Mouse (Mus musculus) limb, embryonic 12.5 days (tissue): ENCODE measurements around the gene Asb4. TPM values are rescaled to one million over a fixed set of nuclear protein-coding genes. Genes with fewer than 3 reads are reported as not detected.

Source experiments
- ATAC-seq: fragments of 200-750 bp; cut with Nextera tagmentation; 2 replicates; pipeline ENCODE4 v1.8.0; 2017; ENCODE audit warnings: low read depth, moderate TSS enrichment; ENCODE audit not compliant: insufficient number of reproducible peaks, insufficient read depth, low FRiP score, low TSS enrichment
- H3K27ac ChIP-seq: fragments of 300-500 bp; sonication (generic); 2 replicates; pipeline ENCODE4 v1.5.1; 2016; ENCODE audit warnings: mild to moderate bottlenecking, moderate library complexity
- H3K27me3 ChIP-seq: fragments of 300-500 bp; sonication (generic); 2 replicates; pipeline ENCODE4 v1.6.1; 2016; ENCODE audit warnings: mild to moderate bottlenecking, moderate library complexity
- H3K36me3 ChIP-seq: fragments of 300-500 bp; sonication (generic); 2 replicates; pipeline ENCODE4 v1.6.1; 2016; ENCODE audit warnings: mild to moderate bottlenecking, moderate library complexity
- H3K4me1 ChIP-seq: fragments of 300-500 bp; sonication (generic); replicated peaks from 2 replicates; pipeline ENCODE4 v1.6.1; 2016
- H3K4me2 ChIP-seq: fragments of 300-500 bp; sonication (generic); 2 replicates; pipeline ENCODE4 v1.6.1; 2016; ENCODE audit warnings: mild to moderate bottlenecking, moderate library complexity
- H3K4me3 ChIP-seq: fragments of 300-500 bp; sonication (generic); replicated peaks from 2 replicates; pipeline ENCODE4 v1.5.1; 2016; ENCODE audit warnings: mild to moderate bottlenecking
- H3K9ac ChIP-seq: fragments of 300-500 bp; sonication (generic); replicated peaks from 2 replicates; pipeline ENCODE4 v1.6.1; 2016; ENCODE audit warnings: mild to moderate bottlenecking, moderate library complexity
- H3K9me3 ChIP-seq: fragments of 300-500 bp; sonication (generic); 2 replicates; pipeline ENCODE4 v1.6.1; 2016; ENCODE audit warnings: mild to moderate bottlenecking, moderate library complexity
- WGBS: fragments of 180-500 bp; shearing (Covaris S2); methylation state at CpG from one replicate; pipeline ENCODE4 v1.1.7; 2016; 5-methylcytosine and 5-hydroxymethylcytosine counted together
- polyA plus RNA-seq: library from polyadenylated mRNA; unstranded; fragments of >200 nt; fragmentation: Nextera tagmentation; extraction: Ambion mirVana; gene quantifications from 2 replicates; pipeline ENCODE4 v1.2.1, GENCODE M21; 2016

Gene Asb4
- polyA plus RNA-seq, 1 experiment from 2014 or later: 109 TPM

DNA sequence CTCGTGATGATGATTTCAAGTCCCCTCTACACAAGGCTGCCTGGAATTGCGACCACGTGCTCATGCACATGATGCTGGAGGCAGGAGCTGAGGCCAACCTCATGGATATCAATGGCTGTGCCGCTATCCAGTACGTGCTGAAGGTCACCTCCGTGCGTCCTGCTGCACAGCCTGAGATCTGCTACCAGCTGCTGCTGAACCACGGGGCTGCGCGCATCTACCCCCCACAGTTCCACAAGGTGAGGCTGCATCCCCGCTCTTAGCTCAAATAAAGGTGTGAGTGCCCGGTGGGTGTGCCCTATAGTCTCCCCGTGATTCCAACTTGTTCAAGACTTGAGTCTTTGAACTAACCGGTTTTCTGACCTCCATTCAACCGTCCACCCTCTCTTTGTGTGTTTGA, 40.4 kb downstream of the Asb4 start:
- H3K36me3 ChIP-seq: peaks cover 21% of the 10 kb centered on the region; the same call in 1 of the 2 replicates
- 86% methylated on average over 15 of the region's 15 CpGs for WGBS
- H3K27me3 ChIP-seq: no peaks in the 10 kb centered on the region
- ATAC-seq: no peak
- peaks cover 11% of the 10 kb centered on the region for H3K4me1 ChIP-seq
- no peak overlapping the region for H3K4me2 ChIP-seq
- H3K4me3 ChIP-seq: no peak overlapping the region
- no peaks in the 10 kb centered on the region for H3K9me3 ChIP-seq
- H3K27ac ChIP-seq: no peak overlapping the region
- H3K9ac ChIP-seq: no peak overlapping the region

DNA sequence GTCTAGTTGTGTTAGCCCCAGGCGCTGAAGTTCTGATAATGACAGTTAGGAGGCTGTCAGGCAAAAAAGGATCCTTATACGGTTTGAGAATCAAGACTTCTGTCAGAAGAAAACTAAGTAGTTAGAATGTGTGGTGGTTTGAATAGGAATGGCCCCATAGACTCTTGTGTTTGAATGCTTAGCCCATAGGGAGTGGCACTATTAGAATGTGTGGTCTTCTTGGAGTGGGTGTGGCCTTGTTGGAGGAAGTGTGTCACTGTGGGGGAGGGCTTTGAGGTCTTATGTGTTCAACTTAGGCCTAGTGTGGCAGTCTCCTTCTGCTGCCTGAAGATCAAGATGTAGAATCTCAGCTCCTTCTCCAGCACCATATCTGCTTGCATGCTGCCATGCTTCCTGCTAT, 43.8 kb downstream of the Asb4 start:
- H3K4me3 ChIP-seq: no peak overlapping the region
- H3K4me1 ChIP-seq: 0 out of 2 replicates have a peak, but pooled peaks cover 2% of the 10 kb centered on the region
- ATAC-seq: no peak
- no peak overlapping the region for H3K9ac ChIP-seq
- H3K4me2 ChIP-seq: no peak overlapping the region
- WGBS: 91% methylated on average over 2 of the region's 2 CpGs
- peaks cover 30% of the 10 kb centered on the region; the same call in 1 of the 2 replicates for H3K36me3 ChIP-seq
- H3K27me3 ChIP-seq: no peaks in the 10 kb centered on the region
- no peak overlapping the region for H3K27ac ChIP-seq
- H3K9me3 ChIP-seq: no peaks in the 10 kb centered on the region

- 91% methylated on average over 4 of the region's 4 CpGs for WGBS
- Histone ChIP-seq H3K27me3 (no peaks in the 10 kb centered on the region), H3K9me3 (no peaks in the 10 kb centered on the region), H3K4me2 (no peak overlapping the region), H3K27ac (no peak overlapping the region), H3K36me3 (peaks cover 22% of the 10 kb centered on the region; the same call in 1 of the 2 replicates), H3K4me1 (no peaks in the 10 kb centered on the region), H3K9ac (no peak overlapping the region), H3K4me3 (no peak overlapping the region)
- ATAC-seq: no peak
Observed at GRCm38 (mm10) chr6:5429562-5429961, 46.4 kb downstream of the Asb4 start.

DNA sequence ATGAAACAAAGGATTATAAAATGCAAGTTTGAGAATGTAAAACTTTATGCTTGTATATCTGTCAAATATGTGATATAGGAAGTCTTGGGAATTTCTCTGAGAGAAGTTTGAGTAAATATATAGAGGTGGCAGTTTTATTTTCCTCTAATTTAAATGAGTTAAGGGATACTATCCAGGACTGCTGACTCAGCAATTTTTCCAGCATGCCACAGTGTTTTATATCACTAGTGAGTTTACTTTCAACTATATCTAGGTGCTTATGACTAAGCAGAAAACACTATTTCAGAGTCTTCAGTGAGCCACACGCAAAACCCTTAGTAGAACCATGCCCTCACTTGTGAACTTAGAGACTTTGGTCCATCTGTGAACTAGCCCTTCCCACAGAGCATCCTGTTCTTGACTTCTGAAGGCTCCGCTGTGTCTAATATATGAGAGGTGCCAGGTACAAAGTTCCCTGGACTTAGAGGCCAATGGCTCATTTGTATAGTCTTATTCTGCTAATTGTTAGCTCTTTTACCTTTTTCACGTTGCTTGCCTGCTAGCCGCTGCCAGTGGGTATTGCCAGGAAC, 46.9 kb downstream of the Asb4 start:
- no peak overlapping the region for H3K9ac ChIP-seq
- H3K4me2 ChIP-seq: no peak overlapping the region
- no peak overlapping the region for H3K4me3 ChIP-seq
- no peaks in the 10 kb centered on the region for H3K27me3 ChIP-seq
- no peak overlapping the region for H3K27ac ChIP-seq
- 98% methylated on average over 4 of the region's 4 CpGs for WGBS
- no peaks in the 10 kb centered on the region for H3K4me1 ChIP-seq
- H3K9me3 ChIP-seq: no peaks in the 10 kb centered on the region
- no peak for ATAC-seq
- peaks cover 17% of the 10 kb centered on the region; the same call in 1 of the 2 replicates for H3K36me3 ChIP-seq

- 85% methylated on average over 2 of the region's 2 CpGs for WGBS
- Histone ChIP-seq H3K36me3 (peaks cover 11% of the 10 kb centered on the region; the same call in 1 of the 2 replicates), H3K27ac (no peak overlapping the region), H3K4me2 (no peak overlapping the region), H3K9me3 (no peaks in the 10 kb centered on the region), H3K9ac (no peak overlapping the region), H3K4me3 (no peak overlapping the region), H3K27me3 (no peaks in the 10 kb centered on the region), H3K4me1 (no peaks in the 10 kb centered on the region)
- ATAC-seq: no peak
Observed at GRCm38 (mm10) chr6:5433887-5434286, 50.7 kb downstream of the Asb4 start.

DNA sequence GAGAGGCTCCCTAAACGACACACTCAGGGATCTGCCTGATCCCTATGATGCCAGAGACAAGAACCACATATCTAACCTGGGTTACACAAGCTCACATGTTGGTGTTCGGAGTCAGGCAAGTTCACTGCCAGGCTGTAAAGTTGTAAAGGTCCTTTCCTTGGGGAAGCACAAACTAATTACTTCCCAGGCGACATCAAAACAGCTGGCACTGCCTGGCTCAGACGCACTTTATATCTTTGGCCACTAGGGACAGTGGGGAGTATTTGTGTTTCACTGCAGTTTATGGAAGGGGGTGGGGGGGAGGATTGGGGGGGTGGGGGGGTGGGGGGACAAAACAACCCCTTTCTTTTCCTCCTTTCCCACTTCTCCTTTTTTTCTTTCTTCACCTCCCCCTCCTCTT, 54.6 kb downstream of the Asb4 start:
- ATAC-seq: no peak
- H3K4me3 ChIP-seq: no peak overlapping the region
- peaks cover 8% of the 10 kb centered on the region for H3K4me1 ChIP-seq
- H3K27me3 ChIP-seq: no peaks in the 10 kb centered on the region
- H3K9me3 ChIP-seq: no peaks in the 10 kb centered on the region
- WGBS: 20% methylated on average over 4 of the region's 4 CpGs
- H3K9ac ChIP-seq: no peak overlapping the region
- 0 out of 2 replicates have a peak, but pooled peaks cover 2% of the 10 kb centered on the region for H3K36me3 ChIP-seq
- no peak overlapping the region for H3K4me2 ChIP-seq
- no peak overlapping the region for H3K27ac ChIP-seq

DNA sequence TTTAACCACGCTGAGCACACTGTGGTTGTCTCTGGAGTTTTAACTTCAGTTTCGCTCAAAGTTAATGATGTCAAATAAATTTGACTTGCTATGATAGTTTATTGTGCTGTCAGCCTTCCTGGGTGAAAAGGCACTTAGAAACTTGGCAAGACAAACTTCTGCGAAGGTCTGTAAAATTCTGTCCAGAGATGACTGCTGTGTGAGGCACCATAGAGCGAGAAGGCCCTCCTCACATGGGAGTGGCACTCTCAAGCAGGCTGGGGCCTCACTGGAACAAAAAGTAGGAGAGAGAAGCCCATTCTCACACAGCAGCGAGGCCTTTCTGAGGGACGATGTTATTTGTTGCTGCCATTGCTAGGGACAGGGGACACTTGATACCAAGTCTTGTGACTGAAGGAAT, 58.0 kb downstream of the Asb4 start:
- Histone ChIP-seq H3K27me3 (no peaks in the 10 kb centered on the region), H3K9ac (no peak overlapping the region), H3K27ac (no peak overlapping the region), H3K4me2 (no peak overlapping the region), H3K4me3 (no peak overlapping the region), H3K4me1 (peaks cover 17% of the 10 kb centered on the region), H3K36me3 (no peaks in the 10 kb centered on the region), H3K9me3 (no peaks in the 10 kb centered on the region)
- no peak for ATAC-seq
- WGBS: 78% methylated on average over 6 of the region's 6 CpGs

- Histone ChIP-seq H3K27ac (no peak overlapping the region), H3K9ac (no peak overlapping the region), H3K4me3 (no peak overlapping the region), H3K4me2 (peak overlapping the region; percentile 40), H3K4me1 (peaks cover 17% of the 10 kb centered on the region), H3K27me3 (no peaks in the 10 kb centered on the region), H3K9me3 (no peaks in the 10 kb centered on the region), H3K36me3 (no peaks in the 10 kb centered on the region)
- WGBS: 3% methylated on average over 14 of the region's 14 CpGs
- peak; percentile 71 for ATAC-seq
Observed at GRCm38 (mm10) chr6:5442316-5443085, 59.3 kb downstream of the Asb4 start.

- H3K36me3 ChIP-seq: no peaks in the 10 kb centered on the region
- H3K4me2 ChIP-seq: peak overlapping the region; percentile 40
- H3K4me1 ChIP-seq: peaks cover 17% of the 10 kb centered on the region
- H3K4me3 ChIP-seq: no peak overlapping the region
- H3K9ac ChIP-seq: no peak overlapping the region
- H3K27ac ChIP-seq: no peak overlapping the region
- no peak for ATAC-seq
- H3K27me3 ChIP-seq: no peaks in the 10 kb centered on the region
- 26% methylated on average over 13 of the region's 13 CpGs for WGBS
- H3K9me3 ChIP-seq: no peaks in the 10 kb centered on the region
Observed at GRCm38 (mm10) chr6:5443104-5443863, 60.1 kb downstream of the Asb4 start.

DNA sequence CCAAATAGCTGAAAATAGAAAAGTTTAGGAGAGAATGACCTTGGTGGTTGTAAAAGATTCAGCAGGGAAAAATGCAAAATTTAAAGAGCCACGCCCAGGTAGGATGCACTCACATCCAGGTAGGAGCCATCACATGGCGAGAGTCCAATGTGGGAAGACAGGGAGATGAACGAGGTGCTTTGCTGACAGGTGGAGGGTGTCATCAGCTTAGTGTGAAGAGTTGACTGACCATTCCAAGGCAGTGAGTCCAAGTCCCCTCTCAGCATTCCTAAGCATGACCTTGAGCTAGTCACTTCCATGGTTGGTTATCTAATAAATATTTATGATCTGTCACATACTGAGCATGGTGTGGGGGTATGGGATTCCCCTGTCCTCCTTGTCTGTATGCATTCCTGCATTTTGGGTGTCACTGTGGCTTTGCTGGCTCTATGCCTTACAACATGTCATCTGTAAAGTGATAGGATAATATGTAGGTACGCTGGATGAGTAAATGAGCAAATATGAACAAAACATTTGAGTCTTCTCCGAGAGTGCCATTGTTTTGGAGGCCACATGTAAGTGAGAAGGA, 61.2 kb downstream of the Asb4 start:
- H3K27ac ChIP-seq: no peak overlapping the region
- 90% methylated on average over 5 of the region's 5 CpGs for WGBS
- no peak for ATAC-seq

DNA sequence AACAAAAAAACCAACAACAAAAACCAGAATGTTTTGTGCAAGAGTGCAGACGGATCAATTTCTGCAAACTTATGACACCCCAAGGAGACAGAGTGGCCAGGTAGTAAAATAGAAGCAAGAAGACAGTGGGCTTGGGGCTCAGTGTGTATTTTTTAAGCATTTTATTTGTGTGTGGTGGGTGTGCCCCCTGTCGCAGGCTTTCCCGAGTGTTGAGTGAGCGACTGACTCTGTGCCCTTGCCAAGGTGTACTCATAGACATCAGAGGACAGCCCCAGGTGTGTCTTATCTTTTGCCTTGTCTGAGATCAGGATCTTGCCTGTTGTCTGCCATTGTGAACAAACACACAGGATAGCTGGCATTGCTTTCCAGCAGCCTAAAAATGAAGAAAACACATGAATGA, 63.8 kb downstream of the Asb4 start:
- ATAC-seq: no peak

More for the DNA sequence above, 61.2 kb downstream of the Asb4 start:
- H3K27me3 ChIP-seq: no peaks in the 10 kb centered on the region
- H3K4me2 ChIP-seq: no peak overlapping the region
- H3K9ac ChIP-seq: no peak overlapping the region
- no peaks in the 10 kb centered on the region for H3K9me3 ChIP-seq
- H3K4me1 ChIP-seq: peaks cover 17% of the 10 kb centered on the region
- H3K36me3 ChIP-seq: no peaks in the 10 kb centered on the region
- no peak overlapping the region for H3K4me3 ChIP-seq

More for the DNA sequence above, 63.8 kb downstream of the Asb4 start:
- Histone ChIP-seq H3K9me3 (no peaks in the 10 kb centered on the region), H3K4me1 (peaks cover 27% of the 10 kb centered on the region), H3K4me3 (no peak overlapping the region), H3K36me3 (no peaks in the 10 kb centered on the region), H3K9ac (no peak overlapping the region), H3K27me3 (no peaks in the 10 kb centered on the region), H3K27ac (no peak overlapping the region), H3K4me2 (no peak overlapping the region)
- WGBS: 91% methylated on average over 4 of the region's 4 CpGs
